Mouse (Mus musculus): Measurements from ENCODE around the gene Thtpa. TPM values are rescaled to one million over a fixed set of nuclear protein-coding genes. Genes with fewer than 3 reads are reported as not detected.

Gene Thtpa
- polyA plus RNA-seq, 1 experiment from 2014 or later, result 12.4 TPM

DNA sequence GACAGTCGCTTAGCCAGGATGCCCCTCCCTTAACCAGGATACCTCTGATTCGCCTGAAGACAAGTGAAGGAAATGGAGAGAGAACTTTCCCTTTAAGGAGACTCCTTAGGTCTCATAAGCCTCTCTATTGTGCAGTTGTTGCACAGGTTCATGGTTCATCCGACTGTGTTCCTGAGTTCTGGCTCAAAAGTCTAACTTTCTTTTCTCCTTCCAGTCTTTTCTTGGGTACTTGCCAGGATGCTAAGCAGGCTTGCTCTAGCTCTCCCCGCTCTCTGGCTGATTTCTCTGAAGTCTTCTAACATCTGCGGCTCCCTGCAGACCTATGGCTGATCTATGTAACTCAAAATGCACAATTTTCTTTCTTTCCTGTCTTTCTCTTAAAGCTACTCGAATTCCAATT, 11.1 kb upstream of the Thtpa start:
- peaks cover 20% of the 10 kb centered on the region for H3K4me1 ChIP-seq (ENCODE audit: control insufficient read depth, insufficient read depth, low read length)
- H3K36me3 ChIP-seq (ENCODE audit: control insufficient read depth, insufficient read depth, low read length), result no peaks in the 10 kb centered on the region

DNA sequence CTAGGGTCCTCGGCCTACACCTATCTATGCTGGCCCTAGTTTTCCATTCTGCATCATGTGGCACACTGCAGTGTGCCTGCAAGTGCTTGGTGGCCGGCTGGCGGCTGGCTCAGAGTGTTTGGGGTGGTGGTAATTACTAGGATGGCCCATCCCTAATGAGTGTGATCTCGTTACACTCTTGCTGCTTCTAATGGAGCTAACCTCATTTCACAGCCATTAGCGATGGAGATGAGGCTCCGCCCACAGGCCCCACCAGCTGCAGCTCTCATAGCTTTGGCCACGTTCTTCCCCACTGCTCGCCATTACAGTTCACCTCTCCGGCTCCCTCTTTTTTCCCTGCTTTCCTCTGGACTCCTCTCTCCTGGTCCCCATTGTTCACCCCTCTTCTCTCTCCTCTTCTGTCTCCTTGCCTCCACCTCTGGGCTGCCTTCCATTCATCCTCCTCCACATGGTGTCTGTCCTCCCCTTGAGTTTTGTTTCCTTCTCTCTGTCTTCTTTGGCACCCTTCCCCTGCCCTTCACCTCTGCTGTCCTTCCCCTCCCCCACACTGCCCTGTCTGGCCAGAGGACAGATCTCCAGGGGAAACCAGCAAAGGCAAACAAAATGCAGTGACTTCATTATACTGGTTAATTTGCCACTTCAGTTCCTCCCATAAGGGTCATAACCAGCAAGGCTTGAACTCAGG, 9.1 kb upstream of the Thtpa start:
- H3K9me3 ChIP-seq (replicated peaks; ENCODE audit: control insufficient read depth, low read length), result no peaks in the 10 kb centered on the region
- H3K27ac ChIP-seq (ENCODE audit: low read depth, low read length), result no peak overlapping the region
- 49% methylated on average over 9 of the region's 9 CpGs for WGBS (ENCODE audit: insufficient replicate concordance)
- H3K4me2 ChIP-seq, result no peak overlapping the region
- peaks cover 32% of the 10 kb centered on the region for H3K4me1 ChIP-seq (ENCODE audit: control insufficient read depth, insufficient read depth, low read length)
- H3K27me3 ChIP-seq (ENCODE audit: control insufficient read depth, insufficient read depth, low read length), result no peaks in the 10 kb centered on the region
- ATAC-seq (replicated peaks; ENCODE audit: insufficient number of reproducible peaks, low FRiP score, low TSS enrichment), result no peak
- H3K9ac ChIP-seq (ENCODE audit: low read depth, low read length), result no peak overlapping the region
- no peaks in the 10 kb centered on the region for H3K36me3 ChIP-seq (ENCODE audit: control insufficient read depth, insufficient read depth, low read length)
- no peak overlapping the region for H3K4me3 ChIP-seq (ENCODE audit: low read depth, low read length)

More for the DNA sequence above, 11.1 kb upstream of the Thtpa start:
- H3K4me2 ChIP-seq, result no peak overlapping the region
- no peak overlapping the region for H3K4me3 ChIP-seq (ENCODE audit: low read depth, low read length)
- 0 out of 2 replicates have a peak, but pooled peaks cover 3% of the 10 kb centered on the region for H3K27me3 ChIP-seq (ENCODE audit: control insufficient read depth, insufficient read depth, low read length)
- WGBS (ENCODE audit: insufficient replicate concordance), result 65% methylated on average over 6 of the region's 6 CpGs
- no peak for ATAC-seq (replicated peaks; ENCODE audit: insufficient number of reproducible peaks, low FRiP score, low TSS enrichment)
- H3K9me3 ChIP-seq (replicated peaks; ENCODE audit: control insufficient read depth, low read length), result no peaks in the 10 kb centered on the region
- H3K27ac ChIP-seq (ENCODE audit: low read depth, low read length), result no peak overlapping the region
- H3K9ac ChIP-seq (ENCODE audit: low read depth, low read length), result no peak overlapping the region

- Histone ChIP-seq H3K27ac (ENCODE audit: low read depth, low read length) (no peak overlapping the region), H3K27me3 (ENCODE audit: control insufficient read depth, insufficient read depth, low read length) (no peaks in the 10 kb centered on the region), H3K9me3 (replicated peaks; ENCODE audit: control insufficient read depth, low read length) (no peaks in the 10 kb centered on the region), H3K36me3 (ENCODE audit: control insufficient read depth, insufficient read depth, low read length) (no peaks in the 10 kb centered on the region), H3K4me3 (ENCODE audit: low read depth, low read length) (no peak overlapping the region), H3K4me2 (no peak overlapping the region), H3K9ac (ENCODE audit: low read depth, low read length) (no peak overlapping the region), H3K4me1 (ENCODE audit: control insufficient read depth, insufficient read depth, low read length) (peaks cover 32% of the 10 kb centered on the region)
- 80% methylated on average over 6 of the region's 6 CpGs for WGBS (ENCODE audit: insufficient replicate concordance)
- no peak for ATAC-seq (replicated peaks; ENCODE audit: insufficient number of reproducible peaks, low FRiP score, low TSS enrichment)
Observed at GRCm38 (mm10) chr14:55086009-55086514, 8.5 kb upstream of the Thtpa start.

- no peak overlapping the region for H3K4me3 ChIP-seq (ENCODE audit: low read depth, low read length)
- H3K4me2 ChIP-seq, result peak overlapping the region; percentile 9
- no peak for ATAC-seq (replicated peaks; ENCODE audit: insufficient number of reproducible peaks, low FRiP score, low TSS enrichment)
- no peaks in the 10 kb centered on the region for H3K9me3 ChIP-seq (replicated peaks; ENCODE audit: control insufficient read depth, low read length)
- H3K36me3 ChIP-seq (ENCODE audit: control insufficient read depth, insufficient read depth, low read length), result no peaks in the 10 kb centered on the region
- 49% methylated on average over 13 of the region's 13 CpGs for WGBS (ENCODE audit: insufficient replicate concordance)
- H3K27ac ChIP-seq (ENCODE audit: low read depth, low read length), result peak overlapping the region; percentile 54; the same call in 1 of the 2 replicates
- H3K9ac ChIP-seq (ENCODE audit: low read depth, low read length), result no peak overlapping the region
- H3K4me1 ChIP-seq (ENCODE audit: control insufficient read depth, insufficient read depth, low read length), result peaks cover 36% of the 10 kb centered on the region
- no peaks in the 10 kb centered on the region for H3K27me3 ChIP-seq (ENCODE audit: control insufficient read depth, insufficient read depth, low read length)
Observed at GRCm38 (mm10) chr14:55089199-55089947, 5.2 kb upstream of the Thtpa start.

GRCm38 (mm10) chr14:55091209-55091865, 3.2 kb upstream of the Thtpa start:
- peaks cover 37% of the 10 kb centered on the region for H3K4me1 ChIP-seq (ENCODE audit: control insufficient read depth, insufficient read depth, low read length)

GRCm38 (mm10) chr14:55092011-55092577, 2.5 kb upstream of the Thtpa start, which contains the start of gene Zfhx2:
TSS of gene Zfhx2 (minus strand) at chr14:55092324.
- Histone ChIP-seq H3K4me1 (ENCODE audit: control insufficient read depth, insufficient read depth, low read length) (peaks cover 42% of the 10 kb centered on the region), H3K36me3 (ENCODE audit: control insufficient read depth, insufficient read depth, low read length) (no peaks in the 10 kb centered on the region), H3K9me3 (replicated peaks; ENCODE audit: control insufficient read depth, low read length) (no peaks in the 10 kb centered on the region), H3K4me2 (peak within 1 kb of the TSS; percentile 90), H3K4me3 (ENCODE audit: low read depth, low read length) (peak within 1 kb of the TSS; percentile 63), H3K9ac (ENCODE audit: low read depth, low read length) (peak within 1 kb of the TSS; percentile 74), H3K27ac (ENCODE audit: low read depth, low read length) (peak within 1 kb of the TSS; percentile 70), H3K27me3 (ENCODE audit: control insufficient read depth, insufficient read depth, low read length) (no peaks in the 10 kb centered on the region)
- 1% methylated on average over 34 of the region's 34 CpGs for WGBS (ENCODE audit: insufficient replicate concordance)
- peak; percentile 85 for ATAC-seq (replicated peaks; ENCODE audit: insufficient number of reproducible peaks, low FRiP score, low TSS enrichment)

More at GRCm38 (mm10) chr14:55091209-55091865, 3.2 kb upstream of the Thtpa start:
- peak overlapping the region; percentile 74 for H3K9ac ChIP-seq (ENCODE audit: low read depth, low read length)
- ATAC-seq (replicated peaks; ENCODE audit: insufficient number of reproducible peaks, low FRiP score, low TSS enrichment), result no peak
- H3K4me3 ChIP-seq (ENCODE audit: low read depth, low read length), result peak overlapping the region; percentile 63
- H3K27ac ChIP-seq (ENCODE audit: low read depth, low read length), result peak overlapping the region; percentile 70; the same call in 1 of the 2 replicates
- H3K9me3 ChIP-seq (replicated peaks; ENCODE audit: control insufficient read depth, low read length), result no peaks in the 10 kb centered on the region
- WGBS (ENCODE audit: insufficient replicate concordance), result 4% methylated on average over 34 of the region's 34 CpGs
- no peaks in the 10 kb centered on the region for H3K27me3 ChIP-seq (ENCODE audit: control insufficient read depth, insufficient read depth, low read length)
- H3K36me3 ChIP-seq (ENCODE audit: control insufficient read depth, insufficient read depth, low read length), result no peaks in the 10 kb centered on the region
- peak overlapping the region; percentile 90 for H3K4me2 ChIP-seq

DNA sequence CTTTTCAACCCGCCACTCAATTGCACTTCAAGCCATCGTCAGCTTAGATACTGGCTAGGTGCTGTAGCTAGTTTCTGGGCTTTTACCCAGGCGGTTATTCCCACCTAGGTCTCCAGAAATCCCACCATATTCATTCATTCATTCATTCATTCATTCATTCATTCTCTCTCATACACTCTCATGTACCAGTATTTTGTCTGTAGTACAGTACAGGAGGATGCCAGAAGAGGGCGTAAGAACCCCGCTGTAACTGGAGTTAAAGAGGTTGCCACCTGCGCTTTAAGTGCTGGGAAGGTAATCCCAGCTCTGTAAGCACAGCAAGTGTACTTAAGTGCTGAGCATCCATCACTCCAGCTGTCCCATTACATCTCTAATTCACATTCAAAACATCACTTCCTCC, 657 bp upstream of the Thtpa start:
- H3K4me1 ChIP-seq (ENCODE audit: control insufficient read depth, insufficient read depth, low read length), result peaks cover 28% of the 10 kb centered on the region
- H3K27ac ChIP-seq (ENCODE audit: low read depth, low read length), result no peak overlapping the region
- H3K36me3 ChIP-seq (ENCODE audit: control insufficient read depth, insufficient read depth, low read length), result no peaks in the 10 kb centered on the region
- H3K27me3 ChIP-seq (ENCODE audit: control insufficient read depth, insufficient read depth, low read length), result no peaks in the 10 kb centered on the region
- H3K4me3 ChIP-seq (ENCODE audit: low read depth, low read length), result no peak overlapping the region; the same call in 1 of the 2 replicates
- no peak for ATAC-seq (replicated peaks; ENCODE audit: insufficient number of reproducible peaks, low FRiP score, low TSS enrichment)
- H3K9me3 ChIP-seq (replicated peaks; ENCODE audit: control insufficient read depth, low read length), result no peaks in the 10 kb centered on the region
- 37% methylated on average over 6 of the region's 6 CpGs for WGBS (ENCODE audit: insufficient replicate concordance)
- no peak overlapping the region for H3K9ac ChIP-seq (ENCODE audit: low read depth, low read length)
- H3K4me2 ChIP-seq, result peak overlapping the region; percentile 70

DNA sequence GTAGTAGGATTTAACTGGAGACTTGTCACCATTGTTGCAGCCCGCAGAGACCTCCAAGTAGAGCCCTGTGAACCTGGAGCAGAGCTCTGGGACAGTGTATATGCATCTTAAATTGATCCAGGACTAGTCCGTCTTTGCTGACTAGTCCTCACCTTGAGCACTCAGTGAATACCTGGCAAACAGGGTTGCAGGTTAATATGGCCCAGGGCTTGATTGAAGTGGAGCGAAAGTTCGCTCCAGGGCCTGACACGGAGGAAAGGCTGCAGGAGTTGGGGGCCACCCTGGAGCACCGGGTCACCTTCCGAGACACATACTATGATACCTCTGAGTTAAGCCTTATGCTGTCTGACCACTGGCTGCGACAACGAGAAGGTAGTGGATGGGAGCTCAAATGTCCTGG, 679 bp downstream of the Thtpa start:
- Histone ChIP-seq H3K4me1 (ENCODE audit: control insufficient read depth, insufficient read depth, low read length) (peaks cover 20% of the 10 kb centered on the region), H3K4me3 (ENCODE audit: low read depth, low read length) (peak overlapping the region; percentile 55), H3K9me3 (replicated peaks; ENCODE audit: control insufficient read depth, low read length) (no peaks in the 10 kb centered on the region), H3K4me2 (peak overlapping the region; percentile 70), H3K9ac (ENCODE audit: low read depth, low read length) (peak overlapping the region; percentile 70), H3K27me3 (ENCODE audit: control insufficient read depth, insufficient read depth, low read length) (no peaks in the 10 kb centered on the region), H3K27ac (ENCODE audit: low read depth, low read length) (0 out of 2 replicates have a peak overlapping the region, but pooled peaks have one; percentile 41), H3K36me3 (ENCODE audit: control insufficient read depth, insufficient read depth, low read length) (no peaks in the 10 kb centered on the region; the same call in 1 of the 2 replicates)
- no peak for ATAC-seq (replicated peaks; ENCODE audit: insufficient number of reproducible peaks, low FRiP score, low TSS enrichment)
- WGBS (ENCODE audit: insufficient replicate concordance), result 53% methylated on average over 9 of the region's 9 CpGs

All from heart, embryonic 11.5 days (tissue).